8 mouse cellular contexts compared by ENCODE assay signal in genomic region chr16:43463684-43464475, GRCm38 (mm10).
DNase-seq lines count a peak whose midpoint lies in the region; ATAC-seq lines count a peak whose summit lies in the region.

No protein-coding gene starts in this region.

- no peak overlapping the region for H3K4me3 ChIP-seq in embryonic facial prominence, embryonic 14.5 days (ENCODE audit: low read depth, low read length)
- H3K4me3 ChIP-seq in embryonic facial prominence, embryonic 10.5 days, result no peak overlapping the region
- H3K4me3 ChIP-seq in kidney, embryonic 14.5 days (ENCODE audit: low read length), result no peak overlapping the region

- peaks cover 14% of the 10 kb centered on the region for H3K4me1 ChIP-seq in embryonic facial prominence, embryonic 14.5 days (ENCODE audit: control insufficient read depth, insufficient read depth, low read length)
- peaks cover 26% of the 10 kb centered on the region for H3K4me1 ChIP-seq in embryonic facial prominence, embryonic 10.5 days
- H3K4me1 ChIP-seq in kidney, embryonic 14.5 days (ENCODE audit: control insufficient read depth, insufficient read depth, low read length), result peaks cover 14% of the 10 kb centered on the region

- no peaks in the 10 kb centered on the region for H3K36me3 ChIP-seq in embryonic facial prominence, embryonic 14.5 days (ENCODE audit: control insufficient read depth, insufficient read depth, low read length)
- H3K36me3 ChIP-seq in embryonic facial prominence, embryonic 10.5 days (replicated peaks), result no peaks in the 10 kb centered on the region
- H3K36me3 ChIP-seq in kidney, embryonic 14.5 days (ENCODE audit: control insufficient read depth, insufficient read depth, low read length), result no peaks in the 10 kb centered on the region

- WGBS in embryonic facial prominence, embryonic 14.5 days, result 64% methylated on average over 13 of the region's 13 CpGs
- WGBS in embryonic facial prominence, embryonic 10.5 days, result 68% methylated on average over 13 of the region's 13 CpGs
- 66% methylated on average over 13 of the region's 13 CpGs for WGBS in kidney, embryonic 14.5 days

- H3K9me3 ChIP-seq in embryonic facial prominence, embryonic 14.5 days (ENCODE audit: control insufficient read depth, low read length), result no peaks in the 10 kb centered on the region
- no peaks in the 10 kb centered on the region for H3K9me3 ChIP-seq in embryonic facial prominence, embryonic 10.5 days
- H3K9me3 ChIP-seq in kidney, embryonic 14.5 days (ENCODE audit: control insufficient read depth, low read length), result no peaks in the 10 kb centered on the region

- no peak overlapping the region for H3K9ac ChIP-seq in embryonic facial prominence, embryonic 14.5 days (ENCODE audit: low read depth, low read length)
- H3K9ac ChIP-seq in kidney, embryonic 14.5 days (ENCODE audit: low read depth, low read length), result no peak overlapping the region

- no peak overlapping the region for H3K27ac ChIP-seq in embryonic facial prominence, embryonic 14.5 days (replicated peaks; ENCODE audit: low read depth, low read length)
- H3K27ac ChIP-seq in embryonic facial prominence, embryonic 10.5 days (replicated peaks), result no peak overlapping the region; the same call in 1 of the 2 replicates
- H3K27ac ChIP-seq in kidney, embryonic 14.5 days (ENCODE audit: low read depth, low read length), result no peak overlapping the region

- intact Hi-C loops in heart, postnatal 25 days (cut with DNase I), result loop anchor here (5.0 kb wide), 1 partner anchor 113 kb away; no protein-coding TSS in a partner anchor

- DNase-seq in embryonic facial prominence, embryonic 14.5 days (ENCODE audit: low spot score), result peak; percentile 41
- DNase-seq in embryonic facial prominence, embryonic 10.5 days (ENCODE audit: low spot score), result no peak
- DNase-seq in urinary bladder, postnatal 14 days (ENCODE audit: low spot score), result peak; percentile 38
- DNase-seq in urinary bladder, postnatal 36 days (ENCODE audit: low spot score in 2 of 2), result no peak
- DNase-seq in heart, postnatal 25 days (ENCODE audit: low spot score), result peak; percentile 25
- DNase-seq in retina, embryonic 14.5 days (ENCODE audit: low spot score), result peak; percentile 41
- DNase-seq in testis, postnatal 10 days (ENCODE audit: low spot score), result no peak

- no peaks in the 10 kb centered on the region for H3K27me3 ChIP-seq in embryonic facial prominence, embryonic 14.5 days (replicated peaks; ENCODE audit: control insufficient read depth, insufficient read depth, low read length)
- H3K27me3 ChIP-seq in embryonic facial prominence, embryonic 10.5 days (replicated peaks; ENCODE audit: low read depth, poor library complexity, severe bottlenecking), result no peaks in the 10 kb centered on the region
- H3K27me3 ChIP-seq in kidney, embryonic 14.5 days (ENCODE audit: control insufficient read depth, insufficient read depth, low read length), result no peaks in the 10 kb centered on the region

- ATAC-seq in embryonic facial prominence, embryonic 14.5 days (ENCODE audit: low read depth), result 0 out of 2 replicates have a peak, but pooled peaks have one; percentile 63
- ATAC-seq in kidney, embryonic 14.5 days (ENCODE audit: low FRiP score, low TSS enrichment), result no peak

- no peak overlapping the region for H3K4me2 ChIP-seq in embryonic facial prominence, embryonic 14.5 days (ENCODE audit: low read depth, low read length)
- H3K4me2 ChIP-seq in kidney, embryonic 14.5 days (replicated peaks; ENCODE audit: low read depth, low read length), result no peak overlapping the region

Comparison
In these comparisons a context has a peak if more than half of its experiments do, and no peak if none do; other contexts are left out.
1. DNase-seq: peak in embryonic facial prominence, embryonic 14.5 days (single experiment), urinary bladder, postnatal 14 days (single experiment), heart, postnatal 25 days (single experiment) and retina, embryonic 14.5 days (single experiment); none in embryonic facial prominence, embryonic 10.5 days (single experiment), urinary bladder, postnatal 36 days (0 of 2) and testis, postnatal 10 days (single experiment).